Mouse (Mus musculus) megakaryocyte, embryonic 14.5 days (primary cell): ENCODE measurements around the gene Ocrl.

ENCODE experiments used
- FLI1 ChIP-seq: IDR thresholded peaks from 2 replicates; pipeline ENCODE4 v1.6.1; 2012; ENCODE audit warnings: low read length, inconsistent platforms, mixed read lengths
- GATA1 ChIP-seq: IDR thresholded peaks from 3 replicates; pipeline ENCODE4 v1.6.1; 2012; ENCODE audit warnings: mixed read lengths, low read length, inconsistent platforms, borderline replicate concordance

DNA sequence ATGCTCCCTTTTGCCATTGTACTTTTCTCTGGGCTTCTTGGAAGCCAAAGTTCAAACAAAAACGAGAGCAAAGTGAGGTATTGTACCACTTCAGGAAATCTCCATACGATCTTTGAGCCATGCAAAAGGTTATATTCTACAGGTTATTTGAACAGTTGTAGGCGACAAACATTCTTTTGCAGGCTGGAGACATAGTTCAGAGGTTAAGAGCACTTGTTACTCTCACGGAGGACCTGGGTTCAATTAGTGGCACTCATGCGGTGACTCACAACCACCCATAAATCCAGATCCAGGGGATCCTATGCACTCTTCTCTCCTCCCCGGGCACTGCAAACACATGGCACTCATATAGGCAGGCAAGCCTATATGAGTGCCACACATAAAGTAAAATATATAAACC, 29.4 kb upstream of the Ocrl start:
- TF ChIP-seq GATA1 (no peak), FLI1 (no peak)
